Mouse (Mus musculus) forebrain, embryonic 12.5 days (tissue): ENCODE data around the gene Bmp6. TPM values are rescaled to one million over a fixed set of nuclear protein-coding genes. Genes with fewer than 3 reads are reported as not detected.

ENCODE experiments used
- ATAC-seq: fragments of 200-750 bp; cut with Nextera tagmentation; 2 replicates; pipeline ENCODE4 v1.8.0; 2017; ENCODE audit warnings: moderate TSS enrichment; ENCODE audit not compliant: low FRiP score
- H3K27ac ChIP-seq: fragments of 300-500 bp; sonication (generic); 2 replicates; pipeline ENCODE4 v1.5.1; 2016; ENCODE audit warnings: mild to moderate bottlenecking
- H3K27me3 ChIP-seq: fragments of 300-500 bp; sonication (generic); 2 replicates; pipeline ENCODE4 v1.6.1; 2016; ENCODE audit warnings: mild to moderate bottlenecking
- H3K36me3 ChIP-seq: fragments of 300-500 bp; sonication (generic); replicated peaks from 2 replicates; pipeline ENCODE4 v1.6.1; 2016; ENCODE audit warnings: mild to moderate bottlenecking
- H3K4me1 ChIP-seq: fragments of 300-500 bp; sonication (generic); 2 replicates; pipeline ENCODE4 v1.6.1; 2016
- H3K4me2 ChIP-seq: fragments of 300-500 bp; sonication (generic); 2 replicates; pipeline ENCODE4 v1.6.1; 2016; ENCODE audit warnings: mild to moderate bottlenecking, moderate library complexity
- H3K4me3 ChIP-seq: fragments of 300-500 bp; sonication (generic); replicated peaks from 2 replicates; pipeline ENCODE4 v1.5.1; 2016; ENCODE audit warnings: mild to moderate bottlenecking
- H3K9ac ChIP-seq: fragments of 300-500 bp; sonication (generic); 2 replicates; pipeline ENCODE4 v1.6.1; 2016; ENCODE audit warnings: mild to moderate bottlenecking
- H3K9me3 ChIP-seq: fragments of 300-500 bp; sonication (generic); 2 replicates; pipeline ENCODE4 v1.6.1; 2016
- WGBS: fragments of 180-500 bp; shearing (Covaris S2); methylation state at CpG from one replicate; pipeline ENCODE4 v1.1.7; 2016; 5-methylcytosine and 5-hydroxymethylcytosine counted together
- polyA plus RNA-seq: library from polyadenylated mRNA; unstranded; fragments of >200 nt; fragmentation: Nextera tagmentation; extraction: Ambion mirVana; gene quantifications from 2 replicates; pipeline ENCODE4 v1.2.1, GENCODE M21; 2016

Bmp6 gene
- polyA plus RNA-seq, 1 experiment from 2014 or later: 1.7 TPM

GRCm38 (mm10) chr13:38527041-38527796 lies 182.3 kb downstream of the Bmp6 start:
- Histone ChIP-seq H3K27me3 (no peaks in the 10 kb centered on the region), H3K27ac (peak overlapping the region; percentile 77), H3K36me3 (peaks cover 9% of the 10 kb centered on the region), H3K4me1 (peaks cover 26% of the 10 kb centered on the region), H3K4me2 (peak overlapping the region; percentile 77), H3K4me3 (peak overlapping the region; percentile 86), H3K9ac (peak overlapping the region; percentile 82), H3K9me3 (no peaks in the 10 kb centered on the region)
- peak; percentile 1; the same call in 1 of the 2 replicates for ATAC-seq
- WGBS: 7% methylated on average over 15 of the region's 15 CpGs

GRCm38 (mm10) chr13:38527797-38528650 lies 183.1 kb downstream of the Bmp6 start:
- Histone ChIP-seq H3K9me3 (no peaks in the 10 kb centered on the region), H3K4me3 (peak overlapping the region; percentile 86), H3K27me3 (no peaks in the 10 kb centered on the region), H3K9ac (peak overlapping the region; percentile 82), H3K4me2 (peak overlapping the region; percentile 77), H3K27ac (peak overlapping the region; percentile 77), H3K4me1 (peaks cover 26% of the 10 kb centered on the region), H3K36me3 (peaks cover 1% of the 10 kb centered on the region; the same call in 1 of the 2 replicates)
- peak; percentile 91 for ATAC-seq
- WGBS: under 1% methylated on average over 71 of the region's 87 CpGs

- 61% methylated on average over 9 of the region's 9 CpGs for WGBS
- ATAC-seq: 0 out of 2 replicates have a peak, but pooled peaks have one; percentile 21
- H3K9ac ChIP-seq: peak within 1 kb of the TSS; percentile 82
These were observed 183.9 kb downstream of the Bmp6 start, which contains the start of gene Txndc5 for GRCm38 (mm10) chr13:38528687-38529294. Txndc5 (minus strand) TSS chr13:38528824.

GRCm38 (mm10) chr13:38529576-38529975 lies 184.7 kb downstream of the Bmp6 start:
- Histone ChIP-seq H3K9ac (no peak overlapping the region), H3K27ac (no peak overlapping the region), H3K36me3 (no peaks in the 10 kb centered on the region), H3K9me3 (no peaks in the 10 kb centered on the region), H3K4me2 (no peak overlapping the region), H3K27me3 (no peaks in the 10 kb centered on the region), H3K4me1 (peaks cover 26% of the 10 kb centered on the region), H3K4me3 (no peak overlapping the region)
- ATAC-seq: no peak
- WGBS: 92% methylated on average over 6 of the region's 6 CpGs

More at GRCm38 (mm10) chr13:38528687-38529294, 183.9 kb downstream of the Bmp6 start, which contains the start of gene Txndc5:
- Histone ChIP-seq H3K27me3 (no peaks in the 10 kb centered on the region), H3K9me3 (no peaks in the 10 kb centered on the region), H3K4me3 (peak within 1 kb of the TSS; percentile 86), H3K36me3 (no peaks in the 10 kb centered on the region), H3K4me2 (peak within 1 kb of the TSS; percentile 77), H3K4me1 (peaks cover 26% of the 10 kb centered on the region), H3K27ac (peak within 1 kb of the TSS; percentile 77)

- Histone ChIP-seq H3K27me3 (no peaks in the 10 kb centered on the region), H3K4me2 (no peak overlapping the region), H3K4me3 (no peak overlapping the region), H3K4me1 (peaks cover 17% of the 10 kb centered on the region), H3K36me3 (no peaks in the 10 kb centered on the region), H3K9ac (no peak overlapping the region), H3K9me3 (no peaks in the 10 kb centered on the region), H3K27ac (no peak overlapping the region)
- WGBS: 94% methylated on average over 4 of the region's 4 CpGs
- no peak for ATAC-seq
These were observed 186.6 kb downstream of the Bmp6 start for GRCm38 (mm10) chr13:38531498-38531897.

- H3K4me3 ChIP-seq: no peak overlapping the region
- no peak overlapping the region for H3K9ac ChIP-seq
- H3K4me2 ChIP-seq: no peak overlapping the region
- no peaks in the 10 kb centered on the region for H3K27me3 ChIP-seq
- no peak for ATAC-seq
- peaks cover 4% of the 10 kb centered on the region; the same call in 1 of the 2 replicates for H3K4me1 ChIP-seq
- H3K36me3 ChIP-seq: no peaks in the 10 kb centered on the region
- no peaks in the 10 kb centered on the region for H3K9me3 ChIP-seq
- no peak overlapping the region for H3K27ac ChIP-seq
- WGBS: 88% methylated on average over 10 of the region's 10 CpGs
These were observed 188.6 kb downstream of the Bmp6 start for GRCm38 (mm10) chr13:38533461-38533860.

- Histone ChIP-seq H3K9me3 (no peaks in the 10 kb centered on the region), H3K4me3 (no peak overlapping the region), H3K9ac (no peak overlapping the region), H3K27ac (no peak overlapping the region), H3K27me3 (no peaks in the 10 kb centered on the region), H3K36me3 (no peaks in the 10 kb centered on the region), H3K4me1 (no peaks in the 10 kb centered on the region), H3K4me2 (no peak overlapping the region)
- 66% methylated on average over 6 of the region's 6 CpGs for WGBS
- ATAC-seq: no peak
These were observed 189.1 kb downstream of the Bmp6 start for GRCm38 (mm10) chr13:38534016-38534415.

GRCm38 (mm10) chr13:38534731-38535130 lies 189.8 kb downstream of the Bmp6 start:
- Histone ChIP-seq H3K4me2 (no peak overlapping the region), H3K27ac (no peak overlapping the region), H3K4me3 (no peak overlapping the region), H3K9ac (no peak overlapping the region), H3K4me1 (no peaks in the 10 kb centered on the region), H3K9me3 (no peaks in the 10 kb centered on the region), H3K27me3 (no peaks in the 10 kb centered on the region), H3K36me3 (no peaks in the 10 kb centered on the region)
- ATAC-seq: no peak
- 91% methylated on average over 6 of the region's 6 CpGs for WGBS

GRCm38 (mm10) chr13:38537521-38537920 lies 192.6 kb downstream of the Bmp6 start:
- Histone ChIP-seq H3K4me3 (no peak overlapping the region), H3K4me1 (no peaks in the 10 kb centered on the region), H3K36me3 (no peaks in the 10 kb centered on the region), H3K27me3 (no peaks in the 10 kb centered on the region), H3K9ac (no peak overlapping the region), H3K9me3 (no peaks in the 10 kb centered on the region), H3K4me2 (no peak overlapping the region), H3K27ac (no peak overlapping the region)
- ATAC-seq: no peak

GRCm38 (mm10) chr13:38539192-38539900 lies 194.4 kb downstream of the Bmp6 start:
- Histone ChIP-seq H3K4me3 (no peak overlapping the region), H3K4me2 (no peak overlapping the region), H3K9ac (no peak overlapping the region), H3K36me3 (no peaks in the 10 kb centered on the region), H3K27ac (no peak overlapping the region), H3K9me3 (no peaks in the 10 kb centered on the region), H3K27me3 (no peaks in the 10 kb centered on the region), H3K4me1 (no peaks in the 10 kb centered on the region)
- WGBS: 89% methylated on average over 7 of the region's 7 CpGs
- no peak for ATAC-seq

- 75% methylated on average over 8 of the region's 8 CpGs for WGBS
- Histone ChIP-seq H3K4me2 (no peak overlapping the region), H3K36me3 (no peaks in the 10 kb centered on the region), H3K27me3 (no peaks in the 10 kb centered on the region), H3K9ac (no peak overlapping the region), H3K4me1 (no peaks in the 10 kb centered on the region), H3K27ac (no peak overlapping the region), H3K9me3 (no peaks in the 10 kb centered on the region), H3K4me3 (no peak overlapping the region)
- no peak for ATAC-seq
These were observed 198.7 kb downstream of the Bmp6 start for GRCm38 (mm10) chr13:38543455-38544125.
